24 mouse cellular contexts compared by ENCODE assay signal in genomic region chr3:113860005-113860404, GRCm38 (mm10).
"Had no signal": no experiment of that assay in that cellular context is flagged by ENCODE, and none has a peak within 500 bp of the region (broad histone marks: within the 10 kb centered on the region; RNA-seq: fewer than 3 reads in every experiment).

No protein-coding gene starts in this region.

- H3K9ac ChIP-seq: heart, embryonic 12.5 days; hindbrain, embryonic 12.5 days; hindbrain, embryonic 14.5 days; intestine, embryonic 15.5 days; limb, embryonic 13.5 days; liver, embryonic 12.5 days had no signal

- H3K4me3 ChIP-seq: gastrocnemius, adult 2 months; heart, embryonic 10.5 days; heart, embryonic 12.5 days; hindbrain, embryonic 10.5 days; hindbrain, embryonic 12.5 days; intestine, embryonic 15.5 days; layer of hippocampus, adult 2 months; left cerebral cortex, adult 2 months; limb, embryonic 13.5 days; liver, embryonic 12.5 days had no signal

- H3K36me3 ChIP-seq: heart, embryonic 10.5 days; heart, embryonic 12.5 days; hindbrain, embryonic 10.5 days; hindbrain, embryonic 12.5 days; intestine, embryonic 15.5 days; limb, embryonic 13.5 days; liver, embryonic 12.5 days had no signal

- H3K9me3 ChIP-seq: heart, embryonic 12.5 days; hindbrain, embryonic 10.5 days; hindbrain, embryonic 12.5 days; intestine, embryonic 15.5 days; limb, embryonic 13.5 days; liver, embryonic 12.5 days had no signal

- H3K4me2 ChIP-seq: heart, embryonic 12.5 days; hindbrain, embryonic 12.5 days; hindbrain, embryonic 14.5 days; intestine, embryonic 15.5 days; limb, embryonic 13.5 days; liver, embryonic 12.5 days had no signal

- ATAC-seq: hindbrain, embryonic 16.5 days; inflammation-experienced regulatory T-cells, adult 6 months; intestine, embryonic 15.5 days; intestine, postnatal 0 days; liver, embryonic 12.5 days had no signal

- H3K4me1 ChIP-seq: heart, embryonic 10.5 days; heart, embryonic 12.5 days; hindbrain, embryonic 10.5 days; hindbrain, embryonic 12.5 days; intestine, embryonic 15.5 days; liver, embryonic 12.5 days had no signal

- H3K27me3 ChIP-seq: heart, embryonic 12.5 days; hindbrain, embryonic 12.5 days; intestine, embryonic 15.5 days; limb, embryonic 13.5 days; liver, embryonic 12.5 days had no signal

- DNase-seq: gastrocnemius, adult 2 months; gastrocnemius, postnatal 10 days; gastrocnemius, postnatal 25 days; heart, adult 18-20 months; heart, postnatal 10 days; heart, postnatal 4 days; kidney, adult 18-20 months; kidney, adult 9 months; kidney, postnatal 10 days; kidney, postnatal 25 days; kidney, postnatal 4 days had no signal

- H3K27ac ChIP-seq: gastrocnemius, adult 2 months; heart, embryonic 10.5 days; hindbrain, embryonic 10.5 days; hindbrain, embryonic 12.5 days; hindbrain, embryonic 14.5 days; intestine, embryonic 15.5 days; layer of hippocampus, adult 2 months; left cerebral cortex, adult 2 months; liver, embryonic 12.5 days had no signal
